Mouse (Mus musculus) bone marrow macrophage, adult 2 months (primary cell): ENCODE measurements around the gene Myb. TPM values are rescaled to one million over a fixed set of nuclear protein-coding genes. Genes with fewer than 3 reads are reported as not detected.

Source experiments
- H3K27ac ChIP-seq: 2 replicates; pipeline ENCODE4 v1.5.1; 2012; ENCODE audit warnings: low read depth, low read length; ENCODE audit not compliant: insufficient read depth
- H3K4me1 ChIP-seq: 2 replicates; pipeline ENCODE4 v1.6.1; 2012; ENCODE audit warnings: low read length; ENCODE audit not compliant: control insufficient read depth, insufficient read depth
- H3K4me3 ChIP-seq: 2 replicates; pipeline ENCODE4 v1.5.1; 2012; ENCODE audit warnings: mild to moderate bottlenecking, low read length, moderate library complexity; ENCODE audit not compliant: insufficient read depth
- CTCF ChIP-seq: IDR thresholded peaks from 2 replicates; pipeline ENCODE4 v1.5.1; 2012; ENCODE audit warnings: low read depth, mild to moderate bottlenecking, low read length, moderate library complexity
- POLR2A ChIP-seq: IDR thresholded peaks from 2 replicates; pipeline ENCODE4 v1.6.1; 2012; ENCODE audit warnings: mild to moderate bottlenecking, low read depth, low read length, borderline replicate concordance
- polyA plus RNA-seq: library from polyadenylated mRNA; stranded (reverse); fragments of >200 nt; gene quantifications from 2 replicates; pipeline ENCODE4 v1.2.4, GENCODE M21; 2012; ENCODE audit not compliant: missing spikeins, insufficient read depth, insufficient read length

The Myb gene
- polyA plus RNA-seq, 1 experiment, result 0.31 TPM

- Histone ChIP-seq H3K4me3 (no peak overlapping the region), H3K4me1 (peaks cover 14% of the 10 kb centered on the region), H3K27ac (no peak overlapping the region)
- TF ChIP-seq CTCF, result no peak
- no peak for TF ChIP-seq POLR2A
Measured at GRCm38 (mm10) chr10:21193935-21194505, 33.2 kb upstream of the Myb start.

- Histone ChIP-seq H3K4me1 (peaks cover 14% of the 10 kb centered on the region), H3K27ac (no peak overlapping the region), H3K4me3 (no peak overlapping the region)
- TF ChIP-seq CTCF (no peak), POLR2A (no peak)
Measured at GRCm38 (mm10) chr10:21193088-21193934, 32.5 kb upstream of the Myb start.

- peaks cover 14% of the 10 kb centered on the region for H3K4me1 ChIP-seq
- H3K4me3 ChIP-seq, result no peak overlapping the region; the same call in 1 of the 2 replicates
- no peak overlapping the region for H3K27ac ChIP-seq
- TF ChIP-seq CTCF, result no peak
- no peak for TF ChIP-seq POLR2A
Measured at GRCm38 (mm10) chr10:21192436-21192835, 31.7 kb upstream of the Myb start.

- no peak overlapping the region for H3K27ac ChIP-seq
- peaks cover 10% of the 10 kb centered on the region for H3K4me1 ChIP-seq
- TF ChIP-seq CTCF (no peak), POLR2A (no peak)
- H3K4me3 ChIP-seq, result no peak overlapping the region
Measured at GRCm38 (mm10) chr10:21189756-21190397, 29.1 kb upstream of the Myb start.

- Histone ChIP-seq H3K4me3 (peak overlapping the region; percentile 25; the same call in 1 of the 2 replicates), H3K4me1 (peaks cover 10% of the 10 kb centered on the region), H3K27ac (no peak overlapping the region)
- TF ChIP-seq POLR2A (no peak), CTCF (no peak)
Measured at GRCm38 (mm10) chr10:21189275-21189601, 28.5 kb upstream of the Myb start.

GRCm38 (mm10) chr10:21188564-21189274, 27.9 kb upstream of the Myb start:
- peak overlapping the region; percentile 63 for H3K4me3 ChIP-seq
- TF ChIP-seq CTCF (peak; percentile 49), POLR2A (no peak)
- H3K4me1 ChIP-seq, result peaks cover 7% of the 10 kb centered on the region
- H3K27ac ChIP-seq, result no peak overlapping the region

- Histone ChIP-seq H3K4me1 (peaks cover 5% of the 10 kb centered on the region), H3K27ac (no peak overlapping the region), H3K4me3 (no peak overlapping the region)
- TF ChIP-seq CTCF, result no peak
- no peak for TF ChIP-seq POLR2A
Measured at GRCm38 (mm10) chr10:21187847-21188246, 27.1 kb upstream of the Myb start.

- TF ChIP-seq CTCF, result no peak
- no peak for TF ChIP-seq POLR2A
- no peak overlapping the region for H3K27ac ChIP-seq
- H3K4me3 ChIP-seq, result no peak overlapping the region
- no peaks in the 10 kb centered on the region for H3K4me1 ChIP-seq
Measured at GRCm38 (mm10) chr10:21186733-21187132, 25.9 kb upstream of the Myb start.

- Histone ChIP-seq H3K27ac (no peak overlapping the region), H3K4me3 (no peak overlapping the region), H3K4me1 (no peaks in the 10 kb centered on the region)
- TF ChIP-seq POLR2A (no peak), CTCF (no peak)
Measured at GRCm38 (mm10) chr10:21178711-21179110, 17.9 kb upstream of the Myb start.
